Mouse (Mus musculus): ENCODE measurements around the gene F12.

DNA sequence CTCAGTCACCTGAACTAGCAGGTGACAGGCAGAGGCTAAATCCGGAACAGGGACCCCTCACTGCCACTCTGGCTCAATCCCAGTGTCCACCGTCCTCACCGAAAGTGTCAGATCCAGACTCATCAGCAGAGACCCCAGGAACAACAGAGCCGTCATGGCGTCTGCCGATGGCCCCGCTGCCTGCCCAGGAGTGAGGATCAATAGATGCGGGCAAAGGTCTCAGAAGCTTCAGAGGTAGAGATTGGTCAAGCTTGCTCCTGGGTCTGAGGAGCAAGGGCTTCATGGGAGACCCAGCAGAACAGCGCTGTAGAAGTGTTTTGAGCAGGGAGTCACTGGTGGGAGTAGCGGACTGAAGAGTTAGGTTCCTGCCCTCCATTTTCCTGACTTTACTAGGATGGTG is at the start of gene F12:
- no peak for TF ChIP-seq EP300 (IDR thresholded peaks at IDR 0.05; ENCODE audit: low read depth)
- TF ChIP-seq CTCF (IDR thresholded peaks at IDR 0.05; ENCODE audit: low read depth): no peak
